Mouse (Mus musculus) liver, adult (tissue): ENCODE data around the gene Tmc8.
A peak's percentile ranks its signal among the peaks of the same experiment; 100 is the strongest.

Source experiments
- GATA4 ChIP-seq: IDR thresholded peaks from 2 replicates; pipeline ENCODE4 v1.6.1; 2014; ENCODE audit warnings: mild to moderate bottlenecking, low read length; ENCODE audit not compliant: insufficient replicate concordance

The Tmc8 gene

DNA sequence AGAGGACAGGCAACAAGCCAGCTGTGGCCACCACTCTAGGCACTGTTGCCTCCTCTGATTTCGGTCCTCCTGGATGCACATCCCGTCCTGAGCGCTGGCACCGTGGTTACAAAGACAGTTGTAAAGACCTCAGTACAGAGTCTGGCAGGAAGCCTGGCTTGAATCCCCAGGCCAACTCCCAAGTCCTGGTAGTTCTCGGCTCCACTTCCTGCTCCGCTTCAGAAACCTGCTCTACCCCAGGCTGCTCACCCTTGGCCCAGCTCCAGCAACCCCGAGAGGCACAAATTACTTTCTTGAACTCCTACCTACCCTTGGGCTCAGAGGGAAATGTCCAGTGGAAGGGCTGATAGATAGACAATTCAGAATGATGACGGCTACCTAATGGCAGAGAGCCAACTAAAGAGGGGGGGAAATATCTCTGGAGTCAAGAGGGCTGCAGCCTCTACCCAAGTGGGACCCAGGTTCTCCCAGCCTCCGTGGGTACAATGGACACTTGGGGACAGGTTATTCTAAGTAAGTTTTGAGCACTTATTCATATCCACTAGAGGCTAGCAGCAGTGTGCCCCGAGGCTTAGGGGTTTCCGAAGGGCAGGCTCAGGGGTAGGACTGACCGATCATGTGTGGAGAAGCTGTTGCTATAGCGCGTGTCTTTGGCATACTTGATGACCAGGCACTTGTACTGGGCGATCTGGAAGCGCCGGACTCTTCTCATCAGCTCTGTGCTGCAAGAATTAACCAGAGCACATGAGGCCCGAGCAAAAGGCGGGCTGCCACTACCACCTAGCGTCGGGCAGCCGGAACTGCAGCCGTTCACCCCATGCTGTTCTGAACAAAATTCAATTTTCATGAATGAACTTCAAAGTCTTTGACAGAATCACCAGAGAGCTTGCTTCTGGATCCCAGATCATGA, 42.4 kb downstream of the Tmc8 start:
- no peak for TF ChIP-seq GATA4

DNA sequence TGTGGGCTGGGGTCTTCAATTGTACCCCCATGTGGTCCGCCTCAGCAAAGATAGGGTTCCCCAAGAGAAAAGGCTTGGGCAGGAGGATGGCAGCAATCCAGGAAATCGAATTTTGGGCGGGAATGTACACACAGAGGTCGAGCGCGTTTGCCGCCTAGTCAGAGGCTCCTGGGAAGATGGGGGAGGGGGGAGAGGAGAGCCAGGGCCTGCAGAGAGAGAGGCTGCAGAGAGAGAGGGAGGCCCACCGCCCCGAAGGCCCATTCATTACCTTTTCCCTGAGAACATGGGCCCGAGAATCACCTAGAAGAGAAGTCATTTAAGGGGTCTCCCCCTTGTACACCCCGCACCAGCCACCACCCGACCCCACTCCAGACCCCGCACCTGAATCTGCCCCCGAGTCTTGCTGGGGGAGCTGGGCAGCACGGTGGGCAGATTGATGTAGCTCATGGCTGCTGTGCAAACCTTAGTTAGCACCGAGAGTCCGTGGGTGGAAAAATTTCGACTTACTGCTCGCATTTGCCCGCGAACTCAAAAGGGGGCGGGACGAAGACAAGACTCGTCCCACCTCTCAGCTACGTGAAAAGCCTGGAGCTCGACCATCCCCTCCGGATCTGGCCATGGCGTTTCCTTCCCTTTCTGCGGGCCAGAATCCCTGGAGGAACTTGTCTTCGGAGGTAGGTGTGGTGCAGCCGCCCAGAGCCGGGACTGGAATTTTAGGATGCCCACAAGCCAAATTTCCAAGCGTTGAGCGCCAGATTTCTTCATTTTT, 43.6 kb downstream of the Tmc8 start, which contains the start of the genes Afmid and Tk1:
Afmid (plus strand) TSS at position 592 of the 769 bp plus-strand sequence.
Tk1 (minus strand) TSS at position 760 of the 769 bp plus-strand sequence.
- no peak for TF ChIP-seq GATA4

DNA sequence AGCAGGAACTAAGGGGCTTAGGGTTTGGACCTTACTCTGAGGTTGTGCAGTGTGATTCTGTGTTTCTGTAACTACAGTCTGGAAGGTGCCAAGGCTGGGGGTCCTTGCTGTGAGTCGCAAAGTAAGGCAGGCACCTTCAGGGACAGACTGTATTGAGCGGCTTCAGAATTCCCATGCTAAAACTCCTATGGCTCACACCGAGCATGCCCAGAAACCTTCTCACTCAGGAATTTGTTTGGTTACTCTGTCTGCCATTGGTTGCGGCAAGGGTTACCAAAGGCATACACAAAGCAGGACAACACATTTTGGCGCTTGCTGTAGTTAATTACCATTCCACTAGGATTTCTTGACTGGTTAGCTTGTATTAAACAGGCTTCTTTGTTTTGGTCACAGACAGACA, 44.3 kb downstream of the Tmc8 start:
- TF ChIP-seq GATA4 = no peak

DNA sequence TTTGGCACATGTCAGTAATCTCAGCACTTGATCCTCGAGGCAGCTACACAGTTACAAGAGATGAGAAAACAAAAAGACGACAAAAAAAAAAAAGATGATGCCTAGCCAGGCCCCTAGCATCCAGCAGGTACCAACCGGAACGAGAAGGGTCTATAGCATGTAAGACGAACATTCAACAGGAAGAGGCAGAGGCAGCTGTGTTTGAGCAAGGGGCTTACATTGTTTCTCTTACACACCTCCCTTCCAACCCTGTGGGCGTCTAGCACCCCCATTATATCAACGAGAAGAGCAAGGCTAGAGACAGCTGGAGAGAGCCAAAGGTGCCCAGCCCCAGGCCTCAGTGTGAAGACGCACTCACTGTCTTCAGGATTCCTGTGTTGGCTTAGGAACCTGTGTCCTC, 45.0 kb downstream of the Tmc8 start:
- TF ChIP-seq GATA4 = no peak

DNA sequence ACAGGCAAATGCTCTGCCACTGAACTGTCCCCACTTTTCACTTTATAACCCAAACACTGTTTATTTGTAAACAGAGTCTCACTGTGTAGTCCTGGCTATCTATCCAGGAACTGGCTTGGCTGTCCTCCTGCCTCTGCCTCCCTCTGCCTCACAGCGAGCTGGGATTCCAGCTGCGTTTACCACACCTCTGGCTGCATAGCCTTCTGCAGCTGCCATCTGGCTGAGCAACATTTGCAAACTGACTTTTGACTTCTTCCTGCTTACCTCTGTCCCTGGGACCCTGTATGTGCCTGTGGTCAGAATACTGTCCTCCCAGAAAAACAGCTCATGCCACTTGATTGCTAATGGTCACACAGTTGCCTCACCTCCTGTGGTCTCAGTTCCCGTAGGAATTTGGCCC, 45.5 kb downstream of the Tmc8 start:
- TF ChIP-seq GATA4 = no peak

DNA sequence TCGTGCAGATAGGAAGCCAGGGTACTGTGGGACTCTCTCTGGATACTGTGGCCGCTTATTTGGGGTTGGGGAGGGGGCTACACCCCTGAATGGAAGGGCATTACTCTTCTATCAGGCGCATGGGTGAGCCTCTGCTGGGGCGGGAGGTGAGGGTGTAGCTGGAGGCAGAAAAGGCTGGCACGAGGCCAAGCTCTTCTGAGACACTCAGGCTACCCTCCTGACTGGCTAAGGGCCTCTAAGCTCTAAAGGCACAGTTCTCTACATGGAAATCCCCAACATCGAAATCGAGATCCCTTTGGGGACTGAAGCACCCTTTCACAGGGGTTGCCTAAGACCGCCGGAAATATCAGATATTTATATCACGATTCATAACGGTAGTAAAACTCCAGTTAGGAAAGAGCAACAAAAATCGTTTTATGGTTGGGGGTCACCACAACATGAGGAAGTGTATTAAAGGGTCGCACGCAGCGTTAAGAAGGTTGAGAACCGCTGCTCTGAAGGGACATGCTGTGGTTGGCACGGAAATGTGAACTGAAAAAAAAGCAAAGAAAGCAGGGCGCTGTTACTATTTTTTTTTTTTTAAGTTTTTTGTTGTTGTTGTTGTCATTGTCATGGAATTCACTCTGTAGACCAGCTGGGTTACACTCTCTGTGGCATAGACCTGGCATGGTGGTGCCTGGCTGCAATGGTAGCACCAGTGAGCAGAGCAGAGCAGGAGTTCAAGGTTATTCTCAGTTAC, 46.4 kb downstream of the Tmc8 start:
- no peak for TF ChIP-seq GATA4

DNA sequence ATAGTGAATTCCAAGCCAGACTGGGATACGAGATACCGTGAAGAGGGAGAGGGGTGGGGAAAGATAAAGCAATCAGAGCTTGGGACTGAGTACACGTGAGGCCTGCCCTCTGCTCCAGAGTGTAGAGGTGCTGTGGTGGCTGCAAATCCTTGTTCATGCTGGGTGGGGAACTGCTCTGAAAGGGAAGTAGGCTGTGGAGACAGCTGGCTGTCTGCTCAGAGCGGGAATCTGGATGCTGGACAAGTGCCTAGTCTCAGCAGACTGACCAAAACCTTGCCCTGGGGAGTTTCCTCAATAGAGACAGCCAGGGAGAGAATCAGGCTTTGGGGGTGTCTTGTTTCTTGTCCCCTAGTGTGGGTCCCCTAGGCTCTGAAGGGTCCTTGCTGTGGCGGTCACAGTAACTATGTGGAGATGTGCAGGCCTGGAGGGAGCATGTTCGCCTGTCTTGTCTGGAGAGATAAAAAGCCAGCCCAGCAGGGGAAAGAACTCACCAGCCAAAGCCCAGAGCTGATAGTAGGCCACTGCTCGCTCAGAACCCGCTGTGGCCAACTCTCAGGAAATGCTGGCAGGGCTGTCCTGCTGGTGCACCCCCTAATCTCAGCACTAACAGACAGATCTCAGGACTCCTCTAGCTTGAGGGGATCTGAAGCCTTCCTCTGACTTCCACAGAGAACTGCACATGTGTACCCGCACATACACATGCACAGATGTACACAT, 47.2 kb downstream of the Tmc8 start:
- peak; percentile 82 for TF ChIP-seq GATA4

DNA sequence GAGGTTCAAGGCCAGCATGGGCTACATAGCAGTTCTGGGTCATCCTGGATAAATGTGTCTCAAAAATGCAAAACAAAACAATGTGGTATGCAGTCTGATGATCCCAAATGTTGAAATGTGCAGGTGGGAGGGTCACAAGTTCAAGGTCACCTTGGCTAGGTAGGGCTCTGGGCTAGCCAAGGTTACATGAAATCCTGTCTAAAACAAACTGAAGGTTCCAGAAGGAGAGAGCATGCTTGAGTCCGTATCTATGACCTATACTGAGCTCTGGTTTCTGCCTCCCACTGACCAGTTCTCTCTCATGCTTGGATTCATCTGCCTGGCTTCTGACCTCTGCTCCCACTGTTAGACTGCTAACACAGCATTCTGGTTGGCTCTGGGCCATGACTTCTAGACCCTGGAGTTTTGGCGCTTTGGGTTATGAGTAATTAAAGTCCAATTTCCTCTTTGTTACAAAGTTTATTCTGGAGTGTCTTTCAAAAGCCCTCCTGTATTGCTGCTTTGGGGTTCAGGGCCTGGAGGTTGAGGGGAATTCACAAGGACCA, 47.9 kb downstream of the Tmc8 start:
- no peak for TF ChIP-seq GATA4

DNA sequence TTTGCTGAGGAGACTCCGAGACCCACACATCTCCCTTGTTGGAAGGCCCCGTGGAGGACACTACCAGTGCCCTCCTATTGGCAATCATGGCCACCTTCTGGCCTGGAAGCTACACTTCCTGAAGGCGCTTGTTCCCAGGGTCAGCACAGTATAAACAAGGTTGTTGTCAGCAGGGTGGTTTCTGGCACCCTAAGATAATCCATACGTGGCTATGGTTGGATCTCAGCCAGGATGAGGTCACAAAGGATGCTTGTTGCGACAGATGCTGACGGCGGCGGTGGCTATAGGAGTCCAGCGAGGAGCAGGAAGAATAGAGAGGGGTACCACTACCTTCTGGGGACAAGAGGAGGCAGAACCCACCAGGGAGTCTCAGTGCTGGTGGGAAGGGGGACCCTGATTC, 48.5 kb downstream of the Tmc8 start:
- no peak for TF ChIP-seq GATA4

DNA sequence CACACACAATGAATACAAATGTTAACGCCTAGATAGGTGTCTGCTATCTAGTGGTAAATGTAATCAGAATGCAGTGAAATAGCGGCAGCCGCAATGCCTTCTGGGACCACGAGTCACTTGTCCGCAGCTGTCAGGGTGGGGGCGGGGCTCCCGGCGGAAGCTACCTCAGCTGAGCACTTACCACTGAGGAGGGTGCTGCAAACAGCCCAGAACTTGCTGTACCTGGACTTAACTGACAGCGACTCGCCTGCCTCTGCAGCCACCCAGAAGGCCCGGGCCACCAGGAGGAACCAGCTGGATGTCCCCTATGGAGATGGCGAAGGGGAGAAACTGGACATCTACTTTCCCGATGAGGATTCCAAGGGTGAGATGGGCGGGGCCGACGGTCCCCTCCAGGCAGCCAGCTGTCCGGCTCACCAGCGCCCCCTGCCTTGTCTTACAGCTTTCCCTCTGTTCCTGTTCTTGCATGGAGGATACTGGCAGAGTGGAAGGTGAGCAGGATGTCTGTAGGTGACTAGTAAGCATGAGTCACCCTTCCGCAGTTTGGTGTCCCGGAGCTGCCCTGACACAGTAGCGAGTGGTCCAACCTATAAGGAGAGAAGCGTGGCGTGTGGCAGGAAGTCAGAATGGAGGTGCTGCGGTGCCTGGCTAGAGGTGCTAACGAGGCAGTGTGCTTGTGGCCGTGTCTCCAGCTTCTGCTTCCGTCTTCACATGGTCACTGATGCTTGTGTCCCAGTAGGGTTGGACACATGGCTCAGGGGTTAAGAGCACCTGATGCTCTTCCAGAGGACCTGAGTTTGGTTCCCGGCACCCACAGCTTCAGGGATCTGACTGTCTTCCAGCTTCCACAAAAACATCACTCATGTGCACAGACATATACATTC, 50.5 kb downstream of the Tmc8 start:
- no peak for TF ChIP-seq GATA4

DNA sequence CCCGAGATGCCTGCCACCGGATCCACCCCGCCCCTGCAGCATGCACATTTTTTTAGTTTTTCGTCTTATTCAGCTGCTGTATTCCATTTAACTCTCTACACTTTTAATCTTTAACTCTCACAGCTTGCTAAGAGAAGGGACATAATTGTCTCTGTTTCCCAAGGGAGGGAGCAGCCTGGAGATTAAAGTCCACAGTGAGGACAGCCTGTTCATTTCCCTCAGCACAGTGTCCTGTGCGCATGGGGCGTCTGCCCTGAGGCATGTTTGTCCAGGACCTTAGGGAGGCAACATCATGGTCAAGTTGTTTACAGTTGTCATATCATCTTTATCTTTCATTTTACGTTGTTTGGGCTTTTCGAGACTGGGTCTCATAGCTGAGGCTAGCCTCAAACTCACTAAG, 52.2 kb downstream of the Tmc8 start:
- TF ChIP-seq GATA4 = 0 out of 2 replicates have a peak, but pooled peaks have one; percentile 7

DNA sequence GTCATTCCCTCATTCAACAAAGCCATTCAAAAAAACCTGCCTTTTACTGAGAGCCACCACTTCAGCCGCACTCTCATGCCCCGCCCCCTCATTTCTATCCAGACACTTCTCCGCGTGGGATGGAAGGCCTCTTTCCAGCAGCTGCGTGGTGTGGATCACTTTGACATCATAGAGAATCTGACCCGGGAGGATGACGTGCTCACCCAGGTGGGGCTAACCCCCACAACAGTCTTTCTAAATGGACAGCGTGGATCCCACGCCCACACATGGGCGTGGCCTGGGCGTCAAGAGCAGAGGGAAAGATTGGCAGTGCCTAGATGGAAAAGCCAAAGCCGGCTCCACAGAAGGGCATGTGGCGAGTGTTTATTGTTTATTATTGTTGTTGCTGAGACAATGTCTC, 54.4 kb downstream of the Tmc8 start:
- no peak for TF ChIP-seq GATA4

DNA sequence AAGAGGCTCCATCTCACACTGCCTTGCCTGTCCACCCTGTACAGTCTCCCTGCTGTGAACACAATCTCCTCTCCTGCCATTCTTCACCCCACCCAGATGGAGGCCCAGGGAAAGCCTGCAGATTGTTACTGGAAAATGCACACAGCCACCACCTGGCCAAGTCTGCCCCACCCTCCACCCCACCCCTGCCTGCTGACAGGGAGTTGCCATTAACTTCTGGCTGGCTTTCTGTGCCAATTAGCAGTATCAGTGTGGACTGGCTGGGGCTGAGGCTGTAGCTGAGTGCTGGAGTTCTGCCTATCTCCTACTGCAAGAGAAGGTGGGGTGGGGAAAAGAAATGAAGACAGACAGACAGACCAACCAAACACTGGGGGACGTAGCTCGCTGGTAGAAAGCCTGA, 56.7 kb downstream of the Tmc8 start:
- no peak for TF ChIP-seq GATA4
